Mouse (Mus musculus) frontal cortex, postnatal 36 days (tissue): ENCODE measurements around the gene Slc36a3.
"Not testable (repeated sequence)": the region's sequence is repeated elsewhere in the genome, so short reads cannot be mapped to it uniquely, and the experiment has no call there.

Source experiments
- DNase-seq, 2 experiments: peaks; one replicate each; pipeline ENCODE4 v3.0.0; 2022; ENCODE audit warnings: low spot score in 2 of 2

The Slc36a3 gene

GRCm38 (mm10) chr11:55109521-55110300, 41.8 kb downstream of the Slc36a3 start:
- no peak for DNase-seq

GRCm38 (mm10) chr11:55106636-55107035, 44.9 kb downstream of the Slc36a3 start:
- DNase-seq: no peak

- DNase-seq: no peak
These were observed 46.1 kb downstream of the Slc36a3 start for GRCm38 (mm10) chr11:55105389-55105788.

GRCm38 (mm10) chr11:55103229-55103628, 48.3 kb downstream of the Slc36a3 start:
- no peak for DNase-seq

- no peak for DNase-seq
These were observed 49.5 kb downstream of the Slc36a3 start for GRCm38 (mm10) chr11:55102015-55102414.

GRCm38 (mm10) chr11:55099868-55100267, 51.6 kb downstream of the Slc36a3 start:
- DNase-seq: no peak

GRCm38 (mm10) chr11:55099019-55099771, 52.3 kb downstream of the Slc36a3 start:
- no peak for DNase-seq

GRCm38 (mm10) chr11:55098189-55098915, 53.2 kb downstream of the Slc36a3 start:
- no peak for DNase-seq

GRCm38 (mm10) chr11:55097463-55098188, 53.9 kb downstream of the Slc36a3 start, which contains the start of gene Gm2a:
TSS of gene Gm2a (plus strand) at chr11:55098115.
- peak; percentile 90 to 94 for DNase-seq

- no peak for DNase-seq
These were observed 54.6 kb downstream of the Slc36a3 start for GRCm38 (mm10) chr11:55096731-55097462.

GRCm38 (mm10) chr11:55096296-55096695, 55.2 kb downstream of the Slc36a3 start:
- not testable (repeated sequence) for DNase-seq

GRCm38 (mm10) chr11:55093096-55093495, 58.4 kb downstream of the Slc36a3 start:
- DNase-seq: no peak

GRCm38 (mm10) chr11:55089892-55090291, 61.6 kb downstream of the Slc36a3 start:
- no peak for DNase-seq

- DNase-seq: peak; percentile 53 to 72
These were observed 64.5 kb downstream of the Slc36a3 start for GRCm38 (mm10) chr11:55087006-55087405.

- DNase-seq: no peak
These were observed 66.1 kb downstream of the Slc36a3 start for GRCm38 (mm10) chr11:55085396-55085795.

GRCm38 (mm10) chr11:55084629-55085028, 66.9 kb downstream of the Slc36a3 start:
- DNase-seq: no peak

GRCm38 (mm10) chr11:55081206-55081605, 70.3 kb downstream of the Slc36a3 start:
- no peak for DNase-seq

- no peak for DNase-seq
These were observed 72.3 kb downstream of the Slc36a3 start for GRCm38 (mm10) chr11:55079180-55079579.

GRCm38 (mm10) chr11:55078502-55078901, 73.0 kb downstream of the Slc36a3 start:
- DNase-seq: no peak

GRCm38 (mm10) chr11:55077331-55078231, 73.9 kb downstream of the Slc36a3 start, which contains the start of gene Ccdc69:
TSS of gene Ccdc69 (minus strand) at chr11:55078131.
- DNase-seq: no peak
